Mouse (Mus musculus): ENCODE measurements around the gene Hist1h2bg.
"Not testable (repeated sequence)": the region's sequence is repeated elsewhere in the genome, so short reads cannot be mapped to it uniquely, and the experiment has no call there.

The Hist1h2bg gene

GRCm38 (mm10) chr13:23562699-23563462 lies 8.3 kb upstream of the Hist1h2bg start:
- peak; percentile 60 for DNase-seq

GRCm38 (mm10) chr13:23564482-23564881 lies 6.7 kb upstream of the Hist1h2bg start:
- no peak for DNase-seq

- not testable (repeated sequence) for DNase-seq
Observed at GRCm38 (mm10) chr13:23570261-23571021, 755 bp upstream of the Hist1h2bg start.

- DNase-seq = not testable (repeated sequence)
Observed at GRCm38 (mm10) chr13:23571504-23572217, 465 bp downstream of the Hist1h2bg start.

- DNase-seq = no peak
Observed at GRCm38 (mm10) chr13:23572218-23573033, 1.2 kb downstream of the Hist1h2bg start.

GRCm38 (mm10) chr13:23573034-23573897 lies 2.1 kb downstream of the Hist1h2bg start:
- not testable (repeated sequence) for DNase-seq

- peak; percentile 86 for DNase-seq
Observed at GRCm38 (mm10) chr13:23573898-23574524, 2.8 kb downstream of the Hist1h2bg start, which contains the start of the genes Hist1h2bf and Hist1h2ad. Gene Hist1h2bf (minus strand): TSS chr13:23574196. Gene Hist1h2ad (plus strand): TSS chr13:23574381.

- not testable (repeated sequence) for DNase-seq
Observed at GRCm38 (mm10) chr13:23574546-23575170, 3.5 kb downstream of the Hist1h2bg start.

- no peak for DNase-seq
Observed at GRCm38 (mm10) chr13:23575271-23575851, 4.2 kb downstream of the Hist1h2bg start, which contains the start of gene Hist1h3d. Gene Hist1h3d (plus strand): TSS chr13:23575763.

- not testable (repeated sequence) for DNase-seq
Observed at GRCm38 (mm10) chr13:23575864-23576313, 4.7 kb downstream of the Hist1h2bg start.

GRCm38 (mm10) chr13:23576351-23576881 lies 5.2 kb downstream of the Hist1h2bg start:
- DNase-seq = no peak

- no peak for DNase-seq
Observed at GRCm38 (mm10) chr13:23576906-23577639, 5.9 kb downstream of the Hist1h2bg start.

- no peak for DNase-seq
Observed at GRCm38 (mm10) chr13:23577835-23578234, 6.6 kb downstream of the Hist1h2bg start.

- peak; percentile 97 for DNase-seq
Observed at GRCm38 (mm10) chr13:23581408-23582218, 10.4 kb downstream of the Hist1h2bg start, which contains the start of gene Hist1h4d. Gene Hist1h4d (plus strand): TSS chr13:23581598.

GRCm38 (mm10) chr13:23582219-23583056 lies 11.2 kb downstream of the Hist1h2bg start:
- DNase-seq = no peak

GRCm38 (mm10) chr13:23583387-23584068 lies 12.3 kb downstream of the Hist1h2bg start:
- no peak for DNase-seq

Measured in cerebellum, adult 9-11 months (tissue).